Mouse (Mus musculus): ENCODE data around the gene Gsg1l2. TPM values are rescaled to one million over a fixed set of nuclear protein-coding genes. Genes with fewer than 3 reads are reported as not detected.
A peak's percentile ranks its signal among the peaks of the same experiment; 100 is the strongest.

Gsg1l2 gene
- polyA plus RNA-seq, 1 experiment from 2014 or later: not detected

GRCm38 (mm10) chr11:67835408-67836078, 61.1 kb downstream of the Gsg1l2 start:
- TF ChIP-seq CTCF (IDR thresholded peaks at IDR 0.05; ENCODE audit: low read depth): no peak
- no peaks in the 10 kb centered on the region for H3K27me3 ChIP-seq (ENCODE audit: insufficient read depth, low read length)
- no peak for DNase-seq
- WGBS: 57% methylated on average over 10 of the region's 10 CpGs
- H3K9me3 ChIP-seq (ENCODE audit: low read depth, low read length): no peaks in the 10 kb centered on the region
- peak; percentile 54; the same call in 1 of the 2 replicates for ATAC-seq (ENCODE audit: insufficient read depth)
- no peak overlapping the region for H3K27ac ChIP-seq (ENCODE audit: low read depth)
- H3K4me3 ChIP-seq (ENCODE audit: low read depth, low read length): no peak overlapping the region
- H3K9ac ChIP-seq: no peak overlapping the region
- no peak overlapping the region for H3K4me2 ChIP-seq
- no peaks in the 10 kb centered on the region for H3K4me1 ChIP-seq (ENCODE audit: insufficient read depth)
- H3K36me3 ChIP-seq (ENCODE audit: insufficient read depth): no peaks in the 10 kb centered on the region

Other genes with a start within 250 kb of the Gsg1l2 start
- gene Rcvrn, start 79.3 kb upstream of the Gsg1l2 start, polyA plus RNA-seq (2014; fragmentation: Nextera tagmentation; extraction: Ambion mirVana): not detected in 2 replicates
- gene Glp2r, start 3.5 kb upstream of the Gsg1l2 start, polyA plus RNA-seq (2014; fragmentation: Nextera tagmentation; extraction: Ambion mirVana): 0.11 and 0.12 TPM in 2 replicates
- 0.49 TPM in 1 of 2 replicates, not detected in the other for gene Dhrs7c, start 23.6 kb downstream of the Gsg1l2 start, polyA plus RNA-seq (2014; fragmentation: Nextera tagmentation; extraction: Ambion mirVana)
- gene Usp43, start 147.5 kb downstream of the Gsg1l2 start, polyA plus RNA-seq (2014; fragmentation: Nextera tagmentation; extraction: Ambion mirVana): 3.4 and 4.5 TPM in 2 replicates
- 0.97 and 1.2 TPM in 2 replicates for gene Cfap52, start 191.0 kb downstream of the Gsg1l2 start, polyA plus RNA-seq (2014; fragmentation: Nextera tagmentation; extraction: Ambion mirVana)
- 48.6 and 52.0 TPM in 2 replicates for gene Stx8, start 191.6 kb downstream of the Gsg1l2 start, polyA plus RNA-seq (2014; fragmentation: Nextera tagmentation; extraction: Ambion mirVana)